Mouse (Mus musculus): ENCODE results near the gene Ugt1a9. TPM values are rescaled to one million over a fixed set of nuclear protein-coding genes. Genes with fewer than 3 reads are reported as not detected.

Gene Ugt1a9
- polyA plus RNA-seq, 1 experiment = not detected

- peak; percentile 82 for DNase-seq (ENCODE audit: low read depth)
- TF ChIP-seq POLR2A (IDR thresholded peaks at IDR 0.05; ENCODE audit: borderline replicate concordance, extremely low read depth, insufficient read depth, insufficient read length, poor library complexity, severe bottlenecking) = no peak
- TF ChIP-seq CTCF (IDR thresholded peaks at IDR 0.05; ENCODE audit: borderline replicate concordance, extremely low read depth, insufficient read depth, insufficient read length) = no peak
These were observed 191.7 kb downstream of the Ugt1a9 start for GRCm38 (mm10) chr1:88262255-88262654.

- TF ChIP-seq CTCF (IDR thresholded peaks at IDR 0.05; ENCODE audit: borderline replicate concordance, extremely low read depth, insufficient read depth, insufficient read length) (no peak), POLR2A (IDR thresholded peaks at IDR 0.05; ENCODE audit: borderline replicate concordance, extremely low read depth, insufficient read depth, insufficient read length, poor library complexity, severe bottlenecking) (no peak)
- no peak for DNase-seq (ENCODE audit: low read depth)
These were observed 192.4 kb downstream of the Ugt1a9 start for GRCm38 (mm10) chr1:88262961-88263360.

GRCm38 (mm10) chr1:88263778-88264177 is 193.2 kb downstream of the Ugt1a9 start:
- TF ChIP-seq POLR2A (IDR thresholded peaks at IDR 0.05; ENCODE audit: borderline replicate concordance, extremely low read depth, insufficient read depth, insufficient read length, poor library complexity, severe bottlenecking) = no peak
- no peak for TF ChIP-seq CTCF (IDR thresholded peaks at IDR 0.05; ENCODE audit: borderline replicate concordance, extremely low read depth, insufficient read depth, insufficient read length)
- no peak for DNase-seq (ENCODE audit: low read depth)

- TF ChIP-seq CTCF (IDR thresholded peaks at IDR 0.05; ENCODE audit: borderline replicate concordance, extremely low read depth, insufficient read depth, insufficient read length) (no peak), POLR2A (IDR thresholded peaks at IDR 0.05; ENCODE audit: borderline replicate concordance, extremely low read depth, insufficient read depth, insufficient read length, poor library complexity, severe bottlenecking) (no peak)
- no peak for DNase-seq (ENCODE audit: low read depth)
These were observed 193.8 kb downstream of the Ugt1a9 start for GRCm38 (mm10) chr1:88264237-88264868.

GRCm38 (mm10) chr1:88264869-88265240 is 194.3 kb downstream of the Ugt1a9 start:
- TF ChIP-seq CTCF (IDR thresholded peaks at IDR 0.05; ENCODE audit: borderline replicate concordance, extremely low read depth, insufficient read depth, insufficient read length) (no peak), POLR2A (IDR thresholded peaks at IDR 0.05; ENCODE audit: borderline replicate concordance, extremely low read depth, insufficient read depth, insufficient read length, poor library complexity, severe bottlenecking) (no peak)
- no peak for DNase-seq (ENCODE audit: low read depth)

- no peak for TF ChIP-seq POLR2A (IDR thresholded peaks at IDR 0.05; ENCODE audit: borderline replicate concordance, extremely low read depth, insufficient read depth, insufficient read length, poor library complexity, severe bottlenecking)
- no peak for TF ChIP-seq CTCF (IDR thresholded peaks at IDR 0.05; ENCODE audit: borderline replicate concordance, extremely low read depth, insufficient read depth, insufficient read length)
- DNase-seq (ENCODE audit: low read depth) = no peak
These were observed 195.5 kb downstream of the Ugt1a9 start for GRCm38 (mm10) chr1:88266123-88266522.

GRCm38 (mm10) chr1:88267489-88267888 is 196.9 kb downstream of the Ugt1a9 start:
- no peak for DNase-seq (ENCODE audit: low read depth)
- no peak for TF ChIP-seq POLR2A (IDR thresholded peaks at IDR 0.05; ENCODE audit: borderline replicate concordance, extremely low read depth, insufficient read depth, insufficient read length, poor library complexity, severe bottlenecking)
- no peak for TF ChIP-seq CTCF (IDR thresholded peaks at IDR 0.05; ENCODE audit: borderline replicate concordance, extremely low read depth, insufficient read depth, insufficient read length)

GRCm38 (mm10) chr1:88268070-88268469 is 197.5 kb downstream of the Ugt1a9 start:
- no peak for DNase-seq (ENCODE audit: low read depth)
- TF ChIP-seq CTCF (IDR thresholded peaks at IDR 0.05; ENCODE audit: borderline replicate concordance, extremely low read depth, insufficient read depth, insufficient read length) (no peak), POLR2A (IDR thresholded peaks at IDR 0.05; ENCODE audit: borderline replicate concordance, extremely low read depth, insufficient read depth, insufficient read length, poor library complexity, severe bottlenecking) (no peak)

Other genes starting within 250 kb of the Ugt1a9 start
- 52.9 and 54.6 TPM in 2 replicates for gene Dgkd, start 217.5 kb upstream of the Ugt1a9 start, polyA plus RNA-seq (2012; rRNA removed)
- 21.4 and 23.5 TPM in 2 replicates for gene Usp40, start 62.2 kb upstream of the Ugt1a9 start, polyA plus RNA-seq (2012; rRNA removed)
- gene Ugt1a10, start 15.4 kb upstream of the Ugt1a9 start, polyA plus RNA-seq (2012; rRNA removed) = not detected in 2 replicates
- gene Ugt1a8, start 17.0 kb downstream of the Ugt1a9 start, polyA plus RNA-seq (2012; rRNA removed) = not detected in 2 replicates
- 0.72 and 0.81 TPM in 2 replicates for gene Ugt1a7c, start 24.3 kb downstream of the Ugt1a9 start, polyA plus RNA-seq (2012; rRNA removed)
- 0.92 and 1.8 TPM in 2 replicates for gene Ugt1a6b, start 32.5 kb downstream of the Ugt1a9 start, polyA plus RNA-seq (2012; rRNA removed)
- 1.5 and 2.0 TPM in 2 replicates for gene Ugt1a6a, start 64.0 kb downstream of the Ugt1a9 start, polyA plus RNA-seq (2012; rRNA removed)
- 0.04 TPM in 1 of 2 replicates, not detected in the other for gene Ugt1a5, start 95.2 kb downstream of the Ugt1a9 start, polyA plus RNA-seq (2012; rRNA removed)
- gene Ugt1a2, start 129.8 kb downstream of the Ugt1a9 start, polyA plus RNA-seq (2012; rRNA removed) = 0.05 TPM in 1 of 2 replicates, not detected in the other
- gene Dnajb3, start 135.0 kb downstream of the Ugt1a9 start, polyA plus RNA-seq (2012; rRNA removed) = 9.8 and 12.6 TPM in 2 replicates
- 0.14 and 0.15 TPM in 2 replicates for gene Ugt1a1, start 141.2 kb downstream of the Ugt1a9 start, polyA plus RNA-seq (2012; rRNA removed)
- 0.04 and 0.14 TPM in 2 replicates for gene Mroh2a, start 156.2 kb downstream of the Ugt1a9 start, polyA plus RNA-seq (2012; rRNA removed)
- 140 and 179 TPM in 2 replicates for gene Hjurp, start 206.8 kb downstream of the Ugt1a9 start, polyA plus RNA-seq (2012; rRNA removed)
- 0.10 TPM in 2 replicates for gene Trpm8, start 206.9 kb downstream of the Ugt1a9 start, polyA plus RNA-seq (2012; rRNA removed)

All from brain, embryonic 14.5 days (tissue).